Mouse (Mus musculus): Measurements from ENCODE around the gene Cacna1s. TPM values are rescaled to one million over a fixed set of nuclear protein-coding genes. Genes with fewer than 3 reads are reported as not detected.
A peak's percentile ranks its signal among the peaks of the same experiment; 100 is the strongest.

Gene Cacna1s
- polyA plus RNA-seq, 1 experiment from 2014 or later, result not detected

DNA sequence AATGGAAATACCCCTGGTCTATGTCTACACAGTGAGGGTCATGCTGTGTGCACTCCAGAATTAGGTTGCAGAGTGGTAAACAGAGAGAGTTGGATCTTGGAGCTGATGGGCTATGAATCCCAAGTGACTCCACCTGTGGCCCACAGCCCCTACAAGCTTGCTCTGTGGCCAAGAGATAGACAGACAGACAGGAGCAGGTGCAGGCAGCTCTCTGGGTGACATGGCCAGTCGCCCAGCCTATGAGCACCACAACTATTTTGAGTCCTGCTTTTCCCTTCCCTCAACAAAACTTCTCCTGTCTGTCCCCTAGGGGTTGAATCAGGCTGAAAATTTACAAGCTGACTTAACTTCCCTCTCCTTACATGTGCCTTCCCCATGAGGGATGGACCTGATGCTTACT is 14.1 kb downstream of the Cacna1s start:
- no peak overlapping the region for H3K9ac ChIP-seq
- H3K4me1 ChIP-seq (ENCODE audit: insufficient read depth), result no peaks in the 10 kb centered on the region
- TF ChIP-seq CTCF (IDR thresholded peaks at IDR 0.05; ENCODE audit: low read depth), result no peak
- H3K27me3 ChIP-seq (ENCODE audit: insufficient read depth, low read length), result no peaks in the 10 kb centered on the region
- H3K36me3 ChIP-seq (ENCODE audit: insufficient read depth), result no peaks in the 10 kb centered on the region
- 63% methylated on average over 1 of the region's 1 CpGs for whole genome bisulfite sequencing
- H3K9me3 ChIP-seq (ENCODE audit: low read depth, low read length), result no peaks in the 10 kb centered on the region
- no peak overlapping the region for H3K4me3 ChIP-seq (ENCODE audit: low read depth, low read length)
- no peak for ATAC-seq (ENCODE audit: insufficient read depth)
- no peak overlapping the region for H3K27ac ChIP-seq (ENCODE audit: low read depth)
- H3K4me2 ChIP-seq, result no peak overlapping the region
- no peak for DNase-seq

DNA sequence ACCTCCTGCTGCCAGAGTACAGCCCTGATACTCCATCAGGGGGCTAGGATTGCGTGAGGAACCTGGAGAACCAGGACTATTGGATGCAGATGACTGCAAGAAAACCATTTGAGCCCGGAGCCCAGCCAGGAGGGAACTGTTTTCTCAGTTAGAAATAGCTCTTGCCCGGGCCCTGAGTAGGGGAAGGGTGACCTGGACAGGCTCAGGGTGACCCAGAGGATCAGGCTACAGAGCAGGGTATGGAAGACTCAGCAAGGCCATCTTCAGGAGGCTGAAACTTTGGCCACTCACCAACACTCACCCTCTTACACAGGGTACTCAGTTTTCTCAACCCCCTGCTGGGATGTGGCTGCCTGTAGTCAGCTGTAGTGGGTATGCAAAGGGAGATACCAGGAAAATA is 15.0 kb downstream of the Cacna1s start:
- ATAC-seq (ENCODE audit: insufficient read depth), result no peak

DNA sequence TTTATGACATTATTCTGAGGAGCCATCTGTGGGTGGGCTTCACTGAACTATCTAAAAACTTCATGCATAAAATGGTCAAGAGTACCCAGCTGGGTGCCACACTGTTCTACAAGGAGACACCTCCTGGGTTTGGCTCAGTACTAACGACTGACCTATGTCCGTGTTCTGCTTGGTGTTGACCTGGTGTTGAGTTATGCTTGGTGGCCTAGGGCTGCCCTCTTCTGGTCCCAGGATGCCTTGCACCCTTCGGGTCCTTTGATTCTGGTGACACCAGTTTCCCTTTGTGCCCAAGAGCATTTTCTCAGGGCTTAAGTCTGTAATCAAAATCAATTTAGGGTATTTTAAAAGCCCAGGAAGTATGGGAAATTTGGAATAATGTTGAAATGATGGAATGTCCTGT is 23.5 kb downstream of the Cacna1s start:
- H3K4me1 ChIP-seq (ENCODE audit: insufficient read depth), result no peaks in the 10 kb centered on the region
- H3K36me3 ChIP-seq (ENCODE audit: insufficient read depth), result no peaks in the 10 kb centered on the region
- 6% methylated on average over 3 of the region's 3 CpGs for WGBS
- H3K9ac ChIP-seq, result no peak overlapping the region
- ATAC-seq (ENCODE audit: insufficient read depth) (no peak), DNase-seq (peak; percentile 49)
- TF ChIP-seq CTCF (IDR thresholded peaks at IDR 0.05; ENCODE audit: low read depth), result peak; percentile 75
- H3K4me3 ChIP-seq (ENCODE audit: low read depth, low read length), result no peak overlapping the region
- no peak overlapping the region for H3K27ac ChIP-seq (ENCODE audit: low read depth)
- H3K27me3 ChIP-seq (ENCODE audit: insufficient read depth, low read length), result no peaks in the 10 kb centered on the region; the same call in 1 of the 2 replicates
- H3K9me3 ChIP-seq (ENCODE audit: low read depth, low read length), result no peaks in the 10 kb centered on the region
- H3K4me2 ChIP-seq, result no peak overlapping the region

More for the DNA sequence above, 15.0 kb downstream of the Cacna1s start:
- Histone ChIP-seq H3K9me3 (ENCODE audit: low read depth, low read length) (no peaks in the 10 kb centered on the region), H3K4me2 (no peak overlapping the region), H3K4me3 (ENCODE audit: low read depth, low read length) (no peak overlapping the region), H3K27ac (ENCODE audit: low read depth) (no peak overlapping the region), H3K36me3 (ENCODE audit: insufficient read depth) (no peaks in the 10 kb centered on the region), H3K4me1 (ENCODE audit: insufficient read depth) (no peaks in the 10 kb centered on the region), H3K9ac (no peak overlapping the region), H3K27me3 (ENCODE audit: insufficient read depth, low read length) (no peaks in the 10 kb centered on the region)
- WGBS, result 54% methylated on average over 3 of the region's 3 CpGs
- DNase-seq, result no peak
- no peak for TF ChIP-seq CTCF (IDR thresholded peaks at IDR 0.05; ENCODE audit: low read depth)

DNA sequence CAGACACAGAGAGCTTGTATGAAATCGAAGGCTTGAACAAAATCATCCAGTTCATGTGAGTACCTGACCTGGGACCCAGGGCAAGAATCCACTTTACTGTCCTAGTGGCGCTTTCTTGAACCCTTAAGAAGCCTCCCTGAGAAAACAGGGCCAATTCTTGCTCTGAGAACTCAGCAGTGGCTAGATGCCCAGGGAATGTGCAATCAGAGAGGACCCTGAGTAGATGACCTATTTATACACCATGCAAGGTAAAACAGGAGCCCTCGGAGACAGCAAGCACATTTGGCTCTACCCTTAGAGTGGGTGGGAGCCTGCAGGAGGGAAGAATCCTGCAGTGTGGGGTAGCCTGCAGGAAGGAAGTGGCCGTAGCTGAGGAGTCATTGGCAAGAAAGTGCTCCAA is 25.1 kb downstream of the Cacna1s start:
- Histone ChIP-seq H3K4me3 (ENCODE audit: low read depth, low read length) (no peak overlapping the region), H3K9ac (no peak overlapping the region), H3K9me3 (ENCODE audit: low read depth, low read length) (peaks cover 5% of the 10 kb centered on the region; the same call in 1 of the 2 replicates), H3K27me3 (ENCODE audit: insufficient read depth, low read length) (no peaks in the 10 kb centered on the region; the same call in 1 of the 2 replicates), H3K4me2 (no peak overlapping the region), H3K4me1 (ENCODE audit: insufficient read depth) (no peaks in the 10 kb centered on the region), H3K27ac (ENCODE audit: low read depth) (no peak overlapping the region), H3K36me3 (ENCODE audit: insufficient read depth) (no peaks in the 10 kb centered on the region)
- no peak for TF ChIP-seq CTCF (IDR thresholded peaks at IDR 0.05; ENCODE audit: low read depth)
- WGBS, result 51% methylated on average over 4 of the region's 4 CpGs
- DNase-seq (no peak), ATAC-seq (ENCODE audit: insufficient read depth) (no peak)

DNA sequence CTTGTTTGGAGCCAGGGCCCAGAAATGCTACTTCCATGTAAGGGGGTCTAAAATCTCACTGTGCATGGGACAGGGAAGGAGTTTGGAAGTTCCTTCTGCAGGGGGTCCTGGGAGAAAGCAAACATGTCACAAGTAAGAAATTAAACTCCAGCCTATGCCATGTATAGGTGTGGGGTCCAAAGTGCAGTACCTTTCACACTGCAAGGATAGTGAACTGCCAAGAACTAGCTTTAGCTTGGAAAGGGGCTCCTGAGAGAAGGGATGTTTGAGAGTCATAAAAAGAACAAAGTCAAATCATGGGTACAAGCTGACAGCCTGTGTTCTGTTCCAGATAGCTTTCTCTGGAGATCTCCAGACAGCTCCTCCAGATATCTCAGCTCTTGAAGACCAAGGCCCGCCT is 28.6 kb downstream of the Cacna1s start:
- Histone ChIP-seq H3K36me3 (ENCODE audit: insufficient read depth) (no peaks in the 10 kb centered on the region), H3K4me2 (no peak overlapping the region), H3K4me1 (ENCODE audit: insufficient read depth) (no peaks in the 10 kb centered on the region), H3K27ac (ENCODE audit: low read depth) (no peak overlapping the region), H3K9me3 (ENCODE audit: low read depth, low read length) (peaks cover 5% of the 10 kb centered on the region; the same call in 1 of the 2 replicates), H3K4me3 (ENCODE audit: low read depth, low read length) (no peak overlapping the region), H3K9ac (no peak overlapping the region), H3K27me3 (ENCODE audit: insufficient read depth, low read length) (no peaks in the 10 kb centered on the region; the same call in 1 of the 2 replicates)
- TF ChIP-seq CTCF (IDR thresholded peaks at IDR 0.05; ENCODE audit: low read depth), result no peak
- DNase-seq (no peak), ATAC-seq (ENCODE audit: insufficient read depth) (no peak)
- WGBS, result 92% methylated on average over 1 of the region's 1 CpGs

DNA sequence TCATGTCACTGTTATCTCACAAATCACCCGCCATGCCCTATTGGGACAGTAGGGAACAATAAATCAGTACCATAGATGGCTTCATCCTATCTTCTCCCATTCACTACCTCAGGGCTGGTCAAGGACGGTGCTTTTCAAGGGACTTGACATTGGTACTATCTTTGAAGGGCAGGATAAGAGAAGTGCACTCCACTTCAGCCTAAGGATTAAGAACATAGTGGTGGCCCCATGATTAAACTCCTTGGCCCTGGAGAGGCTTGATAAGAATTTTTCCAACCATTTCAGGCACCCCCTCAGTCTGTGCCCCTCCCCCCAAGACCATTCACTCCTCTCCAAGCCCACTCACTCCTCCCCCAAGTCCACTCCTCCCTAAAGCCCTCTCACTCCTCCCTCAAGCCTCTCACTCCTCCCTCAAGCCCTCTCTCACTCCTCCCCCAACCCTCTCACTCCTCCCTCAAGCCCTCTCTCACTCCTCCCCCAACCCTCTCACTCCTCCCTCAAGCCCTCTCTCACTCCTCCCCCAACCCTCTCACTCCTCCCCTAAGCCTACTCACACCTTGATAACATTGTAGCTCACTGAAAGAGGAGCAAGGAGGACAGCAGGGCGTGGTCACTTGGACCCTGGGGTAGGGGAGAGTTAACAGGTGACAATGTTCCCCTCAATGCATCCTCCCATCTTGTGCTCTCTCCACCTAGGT is 33.6 kb downstream of the Cacna1s start:
- Histone ChIP-seq H3K4me3 (ENCODE audit: low read depth, low read length) (no peak overlapping the region), H3K4me1 (ENCODE audit: insufficient read depth) (no peaks in the 10 kb centered on the region), H3K27me3 (ENCODE audit: insufficient read depth, low read length) (no peaks in the 10 kb centered on the region), H3K9ac (no peak overlapping the region), H3K4me2 (no peak overlapping the region), H3K9me3 (ENCODE audit: low read depth, low read length) (peaks cover 5% of the 10 kb centered on the region; the same call in 1 of the 2 replicates), H3K27ac (ENCODE audit: low read depth) (no peak overlapping the region), H3K36me3 (ENCODE audit: insufficient read depth) (no peaks in the 10 kb centered on the region)
- no peak for DNase-seq
- ATAC-seq (ENCODE audit: insufficient read depth), result no peak
- no peak for TF ChIP-seq CTCF (IDR thresholded peaks at IDR 0.05; ENCODE audit: low read depth)
- 62% methylated on average over 3 of the region's 3 CpGs for WGBS

DNA sequence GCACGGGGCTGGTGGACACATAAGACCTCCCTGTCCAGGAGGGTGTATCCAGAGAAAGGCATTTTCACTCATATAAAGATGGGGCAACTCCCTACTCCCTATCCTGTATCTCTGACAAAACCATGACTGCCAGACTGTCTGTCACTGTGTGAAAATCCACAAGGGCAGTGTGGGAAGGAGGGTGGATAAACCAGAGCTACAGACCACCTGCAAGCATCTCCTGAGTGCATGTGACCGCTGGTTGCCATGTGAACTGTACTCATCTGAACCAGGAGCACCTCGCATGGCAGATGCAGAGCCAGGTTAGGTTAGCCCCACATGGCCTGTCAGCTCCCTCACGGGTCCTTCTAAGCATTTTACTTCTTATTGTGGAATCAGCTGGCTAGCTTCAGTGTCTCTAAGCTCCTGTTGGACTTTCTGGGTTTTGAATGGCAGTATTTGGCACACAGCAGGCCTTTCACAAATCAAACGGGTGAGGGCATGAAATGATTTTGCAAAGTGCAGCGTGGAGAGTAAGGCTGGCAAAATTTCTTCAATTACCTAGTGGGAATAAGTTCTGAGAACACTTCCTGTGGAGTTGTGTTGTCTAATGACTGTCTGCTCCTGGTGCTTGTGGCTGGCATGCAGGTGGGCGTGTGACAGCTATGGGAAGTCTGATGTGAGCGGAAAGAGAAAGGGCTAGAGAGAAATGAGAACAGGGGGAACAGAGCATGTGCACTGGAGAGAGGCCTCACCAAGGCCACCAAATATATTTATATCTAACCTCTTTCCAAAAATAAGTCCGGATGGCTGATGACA is 37.0 kb downstream of the Cacna1s start:
- DNase-seq, result no peak
- Histone ChIP-seq H3K36me3 (ENCODE audit: insufficient read depth) (no peaks in the 10 kb centered on the region), H3K4me1 (ENCODE audit: insufficient read depth) (no peaks in the 10 kb centered on the region), H3K9ac (no peak overlapping the region), H3K9me3 (ENCODE audit: low read depth, low read length) (no peaks in the 10 kb centered on the region), H3K4me3 (ENCODE audit: low read depth, low read length) (no peak overlapping the region), H3K27me3 (ENCODE audit: insufficient read depth, low read length) (0 out of 2 replicates have a peak, but pooled peaks cover 3% of the 10 kb centered on the region), H3K27ac (ENCODE audit: low read depth) (no peak overlapping the region), H3K4me2 (no peak overlapping the region)
- ATAC-seq (ENCODE audit: insufficient read depth), result no peak
- TF ChIP-seq CTCF (IDR thresholded peaks at IDR 0.05; ENCODE audit: low read depth), result no peak
- 73% methylated on average over 9 of the region's 9 CpGs for WGBS

Measured in lung, embryonic 14.5 days (tissue).